Mouse (Mus musculus): Measurements from ENCODE around the gene Itih2. TPM values are rescaled to one million over a fixed set of nuclear protein-coding genes. Genes with fewer than 3 reads are reported as not detected.
A peak's percentile ranks its signal among the peaks of the same experiment; 100 is the strongest.

Gene Itih2
- polyA plus RNA-seq, 1 experiment from 2014 or later, result 4.2 TPM

DNA sequence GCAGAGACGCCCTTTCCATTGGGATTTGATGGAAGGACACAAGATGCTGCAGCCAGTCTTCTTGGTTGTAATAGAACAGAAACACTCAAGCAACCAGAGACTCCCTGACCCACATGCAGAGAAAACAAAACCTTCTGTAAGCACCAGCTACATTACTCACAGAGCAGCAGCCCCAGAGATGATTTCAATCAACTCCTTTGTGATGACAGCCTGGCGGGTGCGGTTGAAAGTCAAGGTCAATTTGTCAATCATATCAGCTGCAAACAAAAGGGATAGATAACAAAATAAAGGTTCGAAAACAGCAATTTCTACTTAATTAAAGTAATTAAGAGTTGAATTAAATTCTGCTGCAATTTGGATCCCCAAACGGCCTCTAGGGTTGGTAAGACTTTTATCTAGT is 72.4 kb downstream of the Itih2 start:
- H3K36me3 ChIP-seq (replicated peaks), result peaks cover 57% of the 10 kb centered on the region

DNA sequence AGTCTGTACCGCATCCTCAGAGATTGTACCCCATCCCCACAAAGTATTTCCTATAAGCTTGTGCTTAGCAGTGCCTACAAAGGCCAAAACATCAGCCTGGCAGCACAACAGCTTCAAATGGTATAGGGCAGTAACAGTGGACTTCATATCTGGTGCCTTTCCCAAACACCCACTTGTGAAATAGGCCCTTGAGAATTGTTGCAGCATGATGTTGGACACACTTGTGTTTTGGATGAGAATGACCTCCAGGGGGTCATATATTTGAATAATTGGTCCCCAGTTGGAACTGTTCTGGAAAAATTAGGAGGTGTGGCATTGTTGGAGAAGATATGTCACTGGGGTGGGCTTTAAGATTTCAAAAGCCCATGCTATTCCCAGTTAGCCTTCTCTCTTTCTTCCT is 79.2 kb downstream of the Itih2 start:
- Histone ChIP-seq H3K9me3 (no peaks in the 10 kb centered on the region), H3K27ac (no peak overlapping the region), H3K36me3 (replicated peaks) (peaks cover 16% of the 10 kb centered on the region), H3K9ac (no peak overlapping the region), H3K27me3 (replicated peaks) (no peaks in the 10 kb centered on the region), H3K4me1 (peaks cover 17% of the 10 kb centered on the region), H3K4me2 (no peak overlapping the region), H3K4me3 (no peak overlapping the region)
- no peak for ATAC-seq (replicated peaks)
- 100% methylated on average over 1 of the region's 1 CpGs for WGBS

More for the DNA sequence above, 72.4 kb downstream of the Itih2 start:
- H3K4me2 ChIP-seq, result no peak overlapping the region
- H3K9ac ChIP-seq, result no peak overlapping the region
- no peaks in the 10 kb centered on the region for H3K4me1 ChIP-seq
- 90% methylated on average over 5 of the region's 5 CpGs for WGBS
- no peak overlapping the region for H3K27ac ChIP-seq
- H3K4me3 ChIP-seq, result no peak overlapping the region
- ATAC-seq (replicated peaks), result no peak
- no peaks in the 10 kb centered on the region for H3K9me3 ChIP-seq
- no peaks in the 10 kb centered on the region for H3K27me3 ChIP-seq (replicated peaks)

DNA sequence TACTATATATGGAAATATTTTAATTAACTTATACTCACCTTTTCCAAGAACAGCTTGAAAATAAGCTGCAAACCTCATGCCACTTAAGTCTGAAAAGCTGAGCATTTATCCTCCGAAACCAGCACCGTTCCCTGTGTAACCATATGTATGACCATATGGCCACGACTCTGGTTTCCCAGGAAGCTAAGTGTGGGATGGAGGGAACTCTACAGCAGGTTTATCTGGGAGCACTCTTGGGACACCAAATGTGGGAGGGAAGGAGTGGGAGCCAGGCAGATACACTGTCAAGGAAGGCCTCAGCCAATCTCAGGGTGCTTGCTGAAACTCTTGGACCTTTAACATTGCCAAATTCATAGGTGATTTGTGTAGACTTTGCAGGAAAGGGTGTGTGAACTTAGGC is 80.3 kb downstream of the Itih2 start:
- Histone ChIP-seq H3K27me3 (replicated peaks) (no peaks in the 10 kb centered on the region), H3K4me2 (no peak overlapping the region), H3K4me1 (peaks cover 26% of the 10 kb centered on the region), H3K36me3 (replicated peaks) (peaks cover 13% of the 10 kb centered on the region), H3K27ac (no peak overlapping the region), H3K9ac (no peak overlapping the region), H3K9me3 (no peaks in the 10 kb centered on the region), H3K4me3 (no peak overlapping the region)
- no peak for ATAC-seq (replicated peaks)
- 88% methylated on average over 3 of the region's 3 CpGs for WGBS

DNA sequence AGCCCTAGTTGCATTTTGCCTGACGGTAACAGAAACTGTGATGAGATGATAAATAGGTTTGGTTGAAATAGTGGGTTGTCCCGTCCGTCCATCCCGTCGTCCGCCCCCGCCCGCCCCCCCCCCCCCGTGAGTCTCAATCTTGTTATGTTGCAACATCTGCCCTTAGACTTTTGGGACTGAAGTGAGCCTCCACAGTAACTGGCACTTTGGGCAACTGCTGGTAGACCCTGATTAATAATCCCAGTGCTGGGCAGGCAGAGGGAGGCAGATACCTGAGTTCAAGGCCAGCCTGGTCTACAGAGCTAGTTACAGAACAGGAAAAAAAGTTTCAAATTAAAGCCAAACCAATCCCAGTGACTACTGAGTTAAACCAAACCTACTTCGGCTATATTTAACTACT is 81.7 kb downstream of the Itih2 start:
- no peak for ATAC-seq (replicated peaks)
- WGBS, result 16% methylated on average over 10 of the region's 10 CpGs
- H3K4me2 ChIP-seq, result peak overlapping the region; percentile 92
- H3K4me3 ChIP-seq, result peak overlapping the region; percentile 97
- peak overlapping the region; percentile 78; the same call in 1 of the 2 replicates for H3K9ac ChIP-seq
- no peaks in the 10 kb centered on the region for H3K9me3 ChIP-seq
- H3K27me3 ChIP-seq (replicated peaks), result no peaks in the 10 kb centered on the region
- peaks cover 26% of the 10 kb centered on the region for H3K4me1 ChIP-seq
- H3K27ac ChIP-seq, result no peak overlapping the region
- no peaks in the 10 kb centered on the region; the same call in 1 of the 2 replicates for H3K36me3 ChIP-seq (replicated peaks)

DNA sequence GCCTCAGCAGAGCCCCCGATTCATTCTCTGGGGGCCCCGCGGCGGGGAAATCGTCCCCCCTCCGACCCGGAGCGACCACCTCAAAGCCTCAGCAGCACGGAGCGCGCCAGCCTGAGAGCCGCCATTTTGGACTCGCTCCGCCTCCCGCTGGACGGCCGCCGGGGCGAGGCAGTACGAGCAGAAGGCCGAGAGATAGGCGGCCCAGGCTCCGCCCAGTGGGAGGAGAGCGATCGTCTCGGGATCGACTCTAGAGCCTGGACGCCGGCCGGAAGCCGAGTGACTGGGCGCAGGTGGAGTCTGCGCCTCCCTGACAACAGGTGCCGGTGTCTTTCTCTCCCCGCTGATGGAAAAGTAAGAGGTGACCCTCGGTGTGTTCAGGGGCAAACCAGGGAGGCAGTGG is 82.7 kb downstream of the Itih2 start, which contains the start of gene Taf3:
Gene Taf3, minus strand, starts transcription at position 136 of the 400 bp plus-strand sequence.
- Histone ChIP-seq H3K9ac (peak within 1 kb of the TSS; percentile 78), H3K27ac (peak within 1 kb of the TSS; percentile 78), H3K9me3 (no peaks in the 10 kb centered on the region), H3K4me2 (peak within 1 kb of the TSS; percentile 92), H3K4me3 (peak within 1 kb of the TSS; percentile 97), H3K27me3 (replicated peaks) (no peaks in the 10 kb centered on the region), H3K4me1 (peaks cover 26% of the 10 kb centered on the region), H3K36me3 (replicated peaks) (no peaks in the 10 kb centered on the region)
- under 1% methylated on average over 36 of the region's 36 CpGs for WGBS
- ATAC-seq (replicated peaks), result peak; percentile 96

DNA sequence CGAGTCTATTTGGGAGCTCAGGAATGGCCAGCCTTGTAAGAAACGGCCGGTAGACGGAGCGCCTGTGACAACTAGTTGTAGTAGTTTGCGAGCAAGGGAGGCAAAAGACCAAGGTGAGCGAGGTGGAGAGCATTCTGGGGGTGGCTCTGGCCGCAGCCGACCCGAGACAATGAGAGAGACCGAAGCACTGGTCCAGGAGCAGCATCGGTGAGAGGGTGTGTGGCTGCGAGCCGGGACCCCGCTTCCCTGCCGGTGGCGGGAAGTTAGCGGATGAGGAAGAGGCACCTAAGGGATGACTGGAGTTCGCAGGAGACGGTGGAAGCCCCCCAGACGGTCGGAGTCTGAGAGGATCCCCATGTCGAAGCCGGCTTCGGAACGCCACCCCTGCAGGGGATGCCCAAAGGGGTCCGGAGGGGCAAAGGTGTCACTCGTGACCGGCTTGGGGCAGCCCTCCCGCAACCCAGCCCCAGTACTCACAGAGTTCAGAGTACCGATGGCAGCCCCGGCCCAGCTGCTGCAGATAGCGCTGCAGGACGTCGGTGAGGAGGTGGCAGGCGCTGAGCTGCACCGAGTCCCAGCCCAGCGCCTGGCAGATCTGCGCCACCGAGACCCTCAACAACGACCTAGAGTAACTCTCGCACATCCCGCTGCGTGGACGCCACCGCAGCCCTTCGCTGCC is 83.3 kb downstream of the Itih2 start:
- Histone ChIP-seq H3K9me3 (no peaks in the 10 kb centered on the region), H3K4me1 (peaks cover 26% of the 10 kb centered on the region), H3K9ac (peak overlapping the region; percentile 78), H3K4me2 (peak overlapping the region; percentile 92), H3K27ac (peak overlapping the region; percentile 78), H3K4me3 (peak overlapping the region; percentile 97), H3K36me3 (replicated peaks) (no peaks in the 10 kb centered on the region), H3K27me3 (replicated peaks) (no peaks in the 10 kb centered on the region)
- WGBS, result under 1% methylated on average over 47 of the region's 47 CpGs
- ATAC-seq (replicated peaks), result peak; percentile 83

Other genes starting within 250 kb of the Itih2 start
- 4.0 and 4.8 TPM in 2 replicates for gene 9230102O04Rik, start 241.9 kb downstream of the Itih2 start, polyA plus RNA-seq (2015; fragmentation: Nextera tagmentation; extraction: Ambion mirVana)
- gene Gata3, start 241.4 kb downstream of the Itih2 start, polyA plus RNA-seq (2015; fragmentation: Nextera tagmentation; extraction: Ambion mirVana), result 99.1 and 116 TPM in 2 replicates
- 14.2 and 14.8 TPM in 2 replicates for gene Taf3, start 82.8 kb downstream of the Itih2 start, polyA plus RNA-seq (2015; fragmentation: Nextera tagmentation; extraction: Ambion mirVana)
- 513 and 528 TPM in 2 replicates for gene Atp5c1, start 50.9 kb downstream of the Itih2 start, polyA plus RNA-seq (2015; fragmentation: Nextera tagmentation; extraction: Ambion mirVana)
- 32.1 and 32.7 TPM in 2 replicates for gene Kin, start 50.8 kb downstream of the Itih2 start, polyA plus RNA-seq (2015; fragmentation: Nextera tagmentation; extraction: Ambion mirVana)
- gene Itih5, start 22.2 kb upstream of the Itih2 start, polyA plus RNA-seq (2015; fragmentation: Nextera tagmentation; extraction: Ambion mirVana), result 7.3 and 9.2 TPM in 2 replicates
- 5.2 and 6.3 TPM in 2 replicates for gene Sfmbt2, start 239.1 kb upstream of the Itih2 start, polyA plus RNA-seq (2015; fragmentation: Nextera tagmentation; extraction: Ambion mirVana)